Mouse (Mus musculus): ENCODE measurements around the gene Sucla2.
"Not testable (repeated sequence)": the region's sequence is repeated elsewhere in the genome, so short reads cannot be mapped to it uniquely, and the experiment has no call there.

Sucla2 gene

GRCm38 (mm10) chr14:73508630-73509395 is 16.3 kb upstream of the Sucla2 start:
- in situ Hi-C loops (cut with MboI; ENCODE audit: low sequenced_read_pairs): no loop called here

DNA sequence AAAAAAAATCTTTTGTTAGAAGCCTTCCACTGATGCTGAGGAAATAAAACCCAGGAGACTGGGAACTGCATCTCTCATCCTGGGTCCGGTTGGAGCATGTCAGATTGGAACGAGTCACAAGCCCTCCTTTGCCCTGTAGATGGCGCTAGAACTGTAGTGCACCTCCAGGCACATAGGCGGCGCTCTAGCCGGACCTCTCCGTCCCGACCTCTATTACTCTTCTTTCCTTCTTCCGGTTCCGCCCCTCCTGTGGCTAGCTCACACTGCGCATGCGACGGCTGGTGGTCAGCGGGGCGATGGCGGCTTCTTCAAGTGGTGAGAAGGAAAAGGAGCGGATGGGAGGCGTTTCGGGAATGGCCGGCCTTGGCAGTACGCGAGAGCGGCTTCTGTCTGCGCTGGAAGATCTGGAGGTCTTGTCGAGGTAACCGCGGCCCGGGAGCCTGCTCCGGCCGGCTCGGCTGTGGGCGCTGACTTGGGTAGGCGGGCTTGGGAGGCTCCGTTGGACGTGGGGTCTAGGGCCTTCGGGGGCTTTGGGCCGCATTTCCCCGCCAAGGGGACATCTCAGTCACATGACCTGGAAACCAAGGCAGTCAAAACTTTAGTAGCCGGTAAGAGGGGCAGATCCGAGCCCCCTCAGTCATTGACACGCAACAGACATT is 15.2 kb upstream of the Sucla2 start, which contains the start of gene Med4:
Med4 (plus strand) TSS at position 261 of the 659 bp plus-strand sequence.
- in situ Hi-C loops (cut with MboI; ENCODE audit: low sequenced_read_pairs): no loop called here

DNA sequence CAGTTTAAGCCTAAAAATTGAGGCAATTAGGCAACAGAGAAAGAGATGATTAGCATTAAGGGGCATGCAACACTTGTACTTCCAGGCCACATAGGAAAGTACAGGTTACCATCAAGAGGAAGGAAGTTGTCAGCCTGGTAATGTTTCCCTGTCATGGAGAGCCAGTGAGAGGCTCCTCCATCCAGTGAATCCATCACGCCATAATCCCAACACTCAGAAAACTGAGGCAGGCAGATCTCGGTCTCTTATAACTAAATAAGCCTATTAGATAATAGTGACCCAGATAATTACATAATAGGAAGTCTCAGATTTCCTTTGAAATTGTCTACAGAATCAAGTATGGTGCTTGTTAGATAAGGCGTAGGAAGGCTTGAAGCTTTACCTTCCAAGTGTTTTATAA is 983 bp upstream of the Sucla2 start:
- in situ Hi-C loops (cut with MboI; ENCODE audit: low sequenced_read_pairs): no loop called here

GRCm38 (mm10) chr14:73528661-73529060 is 3.5 kb downstream of the Sucla2 start:
- in situ Hi-C loops (cut with MboI; ENCODE audit: low sequenced_read_pairs): not testable (repeated sequence)

DNA sequence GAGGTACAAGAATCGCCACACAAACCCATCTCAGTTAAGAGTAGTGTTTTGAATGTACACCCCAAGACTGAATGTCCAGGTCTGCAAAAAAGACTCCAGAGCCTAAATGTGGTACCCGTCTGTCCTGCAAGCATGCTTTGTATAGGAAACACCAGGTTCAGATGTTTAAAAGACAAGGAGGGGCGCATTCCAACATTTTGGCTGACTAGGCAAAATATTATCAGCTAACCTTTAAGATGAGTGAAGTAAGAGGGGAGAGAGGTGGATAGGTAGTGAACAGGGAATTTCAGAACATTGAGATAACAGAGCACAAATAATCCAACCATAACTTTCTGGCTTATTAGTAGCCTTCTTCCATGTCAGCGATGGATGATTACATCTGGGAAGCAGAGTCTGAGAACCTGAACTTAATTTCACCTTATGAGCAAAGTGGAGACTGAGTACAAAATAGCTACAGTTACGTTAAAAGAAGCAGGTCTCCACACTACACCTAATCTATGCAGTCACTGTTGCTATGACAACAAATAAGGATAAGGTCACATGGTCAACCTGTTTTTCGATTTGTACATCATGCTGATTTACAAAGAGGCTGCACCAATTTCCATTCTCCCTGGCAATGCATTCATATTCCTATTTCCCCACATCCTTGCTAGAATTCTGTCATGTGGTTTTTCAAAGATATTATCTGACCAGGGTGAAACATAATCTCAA is 8.8 kb downstream of the Sucla2 start:
- in situ Hi-C loops (cut with MboI; ENCODE audit: low sequenced_read_pairs): no loop called here

DNA sequence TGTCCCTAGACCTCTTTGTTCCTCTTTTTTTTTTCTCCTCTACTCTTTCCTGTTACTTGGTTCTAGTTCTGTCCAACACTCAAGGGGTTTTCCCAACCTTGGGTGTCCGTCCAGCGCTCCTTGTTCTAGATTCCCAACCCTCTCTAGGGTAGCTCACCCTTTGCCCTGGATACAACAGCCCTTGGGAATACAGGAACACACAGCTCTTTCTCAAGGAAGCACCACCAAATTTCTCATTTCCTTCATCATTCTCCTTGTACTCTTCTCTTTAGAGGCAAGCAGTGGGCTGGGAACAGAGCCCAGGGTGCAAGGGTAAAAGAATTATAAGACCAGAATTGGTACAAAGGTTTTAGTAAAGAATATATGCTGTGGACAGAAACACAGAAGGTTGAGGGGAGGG is 10.5 kb downstream of the Sucla2 start:
- in situ Hi-C loops (cut with MboI; ENCODE audit: low sequenced_read_pairs): no loop called here

- in situ Hi-C loops (cut with MboI; ENCODE audit: low sequenced_read_pairs): no loop called here
These were observed 18.7 kb downstream of the Sucla2 start for GRCm38 (mm10) chr14:73543781-73544180.

- in situ Hi-C loops (cut with MboI; ENCODE audit: low sequenced_read_pairs): no loop called here
These were observed 21.9 kb downstream of the Sucla2 start for GRCm38 (mm10) chr14:73547034-73547433.

DNA sequence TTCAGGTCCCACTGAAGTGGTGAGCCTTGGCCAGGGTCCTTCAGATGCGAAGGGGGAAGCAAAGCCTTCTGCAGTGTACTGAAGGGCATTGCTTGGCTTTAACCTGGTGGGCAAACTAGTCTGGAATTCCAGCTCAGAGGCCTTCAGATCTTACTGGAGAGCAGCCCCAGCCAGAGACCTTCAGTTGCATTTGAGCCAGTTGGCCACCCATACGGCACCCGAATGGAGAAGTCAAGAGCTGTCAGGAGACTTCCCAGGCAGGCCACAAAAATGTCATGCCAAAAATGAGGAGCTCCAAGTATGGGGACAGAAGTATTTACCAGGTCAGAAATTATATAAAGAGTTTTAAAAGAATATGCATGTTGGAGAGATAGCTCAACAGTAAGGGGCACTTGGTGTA is 22.9 kb downstream of the Sucla2 start, which contains the start of gene Nudt15:
Nudt15 (minus strand) TSS at position 192 of the 400 bp plus-strand sequence.
- in situ Hi-C loops (cut with MboI; ENCODE audit: low sequenced_read_pairs): no loop called here

GRCm38 (mm10) chr14:73550291-73550690 is 25.2 kb downstream of the Sucla2 start:
- in situ Hi-C loops (cut with MboI; ENCODE audit: low sequenced_read_pairs): no loop called here

DNA sequence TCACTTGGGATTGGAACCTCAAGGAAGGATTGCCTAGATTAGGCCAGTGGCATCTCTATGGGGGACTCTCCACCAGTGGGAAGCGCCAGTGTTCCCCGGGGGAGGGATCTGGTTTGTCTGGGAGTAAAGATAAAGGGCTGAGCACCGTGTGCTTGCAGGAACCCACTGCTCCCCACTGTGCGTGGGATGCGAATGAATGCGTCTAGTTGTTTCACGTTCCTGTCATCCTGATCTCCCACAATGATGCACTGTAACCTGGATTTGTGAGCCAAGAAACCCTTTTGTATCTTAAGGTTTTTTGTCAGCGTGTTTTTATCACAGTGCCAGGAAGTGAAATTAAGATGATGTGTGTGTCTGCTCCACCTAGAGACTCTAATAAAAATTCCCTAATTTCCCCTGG is 25.6 kb downstream of the Sucla2 start:
- in situ Hi-C loops (cut with MboI; ENCODE audit: low sequenced_read_pairs): no loop called here

DNA sequence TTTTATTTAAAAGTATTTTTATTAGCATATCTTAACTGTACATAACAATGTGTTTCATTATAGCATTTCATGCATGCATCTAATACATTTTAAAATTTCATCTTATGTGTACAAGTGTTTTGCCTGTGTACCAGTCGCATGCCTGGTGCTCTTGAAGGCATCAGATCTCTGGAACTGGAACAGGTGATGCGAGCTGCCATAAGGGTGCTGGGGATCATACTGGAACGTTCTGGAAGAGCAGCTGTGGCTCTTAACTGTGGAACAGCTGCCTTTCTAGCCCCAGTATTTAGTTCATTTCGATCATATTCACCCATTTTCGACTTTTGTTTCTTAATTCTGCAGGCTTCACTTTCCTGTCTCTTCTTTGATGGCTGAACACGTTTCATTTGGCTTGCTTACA is 26.0 kb downstream of the Sucla2 start:
- in situ Hi-C loops (cut with MboI; ENCODE audit: low sequenced_read_pairs): no loop called here

DNA sequence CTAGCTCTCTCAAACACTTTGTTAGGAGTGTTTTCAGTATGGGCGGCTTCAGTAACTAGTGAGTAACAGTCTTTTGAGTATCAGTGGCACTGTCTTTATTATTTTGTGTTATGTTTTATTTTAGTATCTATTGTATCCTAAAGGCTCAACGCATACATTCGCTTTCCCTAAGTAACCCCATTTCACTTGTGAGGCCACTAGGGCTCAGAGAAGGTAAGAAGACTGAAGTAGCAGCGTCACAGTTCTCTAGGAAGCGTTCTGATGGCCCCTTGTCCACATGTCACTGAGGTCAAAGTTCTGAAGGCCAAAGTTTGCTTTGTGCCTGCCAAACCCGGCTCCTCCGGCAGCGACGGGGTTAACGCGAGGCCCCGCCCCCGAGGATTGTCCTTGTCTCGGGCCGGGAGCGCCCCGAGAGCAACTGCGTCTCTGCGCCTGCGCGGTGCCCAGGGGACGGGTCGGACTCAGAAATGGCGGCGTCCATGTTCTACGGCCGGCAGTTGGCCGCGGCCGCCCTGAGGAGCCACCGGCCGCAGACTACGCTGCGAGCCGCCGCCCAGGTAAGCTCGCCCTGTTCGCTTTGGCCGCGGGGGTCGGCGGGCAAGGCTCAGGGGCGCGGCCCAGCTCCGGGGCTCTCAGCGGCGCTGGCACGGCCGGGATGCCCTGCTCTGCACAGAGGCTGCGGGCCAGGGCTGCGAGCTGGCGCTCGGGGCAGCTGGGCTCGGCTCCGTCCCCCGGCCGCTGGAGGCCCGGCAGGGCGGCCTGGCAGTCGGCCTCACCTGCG is 27.4 kb downstream of the Sucla2 start:
- in situ Hi-C loops (cut with MboI; ENCODE audit: low sequenced_read_pairs): no loop called here

- in situ Hi-C loops (cut with MboI; ENCODE audit: low sequenced_read_pairs): no loop called here
These were observed 28.1 kb downstream of the Sucla2 start for GRCm38 (mm10) chr14:73553122-73553696.

DNA sequence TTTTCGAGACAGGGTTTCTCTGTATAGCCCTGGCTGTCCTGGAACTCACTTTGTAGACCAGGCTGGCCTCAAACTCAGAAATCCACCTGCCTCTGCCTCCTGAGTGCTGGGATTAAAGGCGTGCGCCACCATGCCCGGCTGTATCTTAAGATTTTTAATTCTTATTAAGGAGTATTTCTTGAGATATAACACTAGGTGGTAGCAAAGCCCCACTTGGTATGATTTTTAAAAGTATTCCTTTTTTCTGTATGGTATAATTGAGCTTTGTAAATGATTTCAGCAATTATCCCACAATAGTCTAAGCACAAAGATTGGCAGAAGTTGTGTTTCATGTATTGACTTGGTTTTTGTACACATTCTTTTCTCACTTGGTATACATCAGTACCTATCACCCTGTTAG is 44.7 kb downstream of the Sucla2 start:
- in situ Hi-C loops (cut with MboI; ENCODE audit: low sequenced_read_pairs): not testable (repeated sequence)

- in situ Hi-C loops (cut with MboI; ENCODE audit: low sequenced_read_pairs): no loop called here
These were observed 46.0 kb downstream of the Sucla2 start for GRCm38 (mm10) chr14:73571143-73571542.

DNA sequence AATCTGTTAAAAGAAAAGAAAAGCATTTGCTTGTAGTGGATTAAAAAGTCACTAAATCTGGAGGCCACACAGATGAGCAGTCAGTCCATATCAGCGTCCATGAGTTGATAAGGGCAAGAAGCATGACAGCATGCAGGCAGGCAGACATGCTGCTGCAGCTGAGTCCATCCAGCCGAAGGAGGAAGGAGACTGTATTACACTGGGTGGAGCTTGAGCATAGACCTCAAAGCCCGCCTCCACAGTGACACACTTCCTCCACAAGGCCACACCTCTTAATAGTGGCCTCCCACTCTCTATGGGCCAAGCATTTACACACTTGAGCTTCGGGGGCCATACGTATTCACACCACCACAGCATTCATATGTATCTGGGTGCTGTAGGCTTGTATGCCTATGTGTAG is 48.9 kb downstream of the Sucla2 start:
- in situ Hi-C loops (cut with MboI; ENCODE audit: low sequenced_read_pairs): no loop called here

GRCm38 (mm10) chr14:73576336-73576735 is 51.2 kb downstream of the Sucla2 start:
- in situ Hi-C loops (cut with MboI; ENCODE audit: low sequenced_read_pairs): no loop called here

DNA sequence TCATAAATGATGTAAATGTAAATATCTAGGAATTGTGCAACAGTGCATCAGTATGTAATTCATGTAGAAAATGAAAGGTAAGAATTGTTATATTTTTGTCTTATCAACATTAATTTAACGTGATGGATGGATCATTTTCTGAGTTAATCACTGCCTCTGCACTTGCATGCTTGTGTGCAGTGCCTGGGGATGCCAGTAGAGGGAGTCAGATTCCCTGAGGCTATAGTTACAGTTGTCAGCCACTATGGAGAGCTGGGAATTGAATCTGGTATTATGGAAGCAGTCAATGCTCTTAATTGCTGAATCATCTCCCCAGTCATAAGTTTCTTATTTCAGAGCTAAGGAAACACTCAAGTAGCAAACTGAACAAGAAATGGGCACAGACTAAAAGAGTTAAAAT is 63.0 kb downstream of the Sucla2 start:
- in situ Hi-C loops (cut with MboI; ENCODE audit: low sequenced_read_pairs): no loop called here

GRCm38 (mm10) chr14:73592166-73592565 is 67.0 kb downstream of the Sucla2 start:
- in situ Hi-C loops (cut with MboI; ENCODE audit: low sequenced_read_pairs): no loop called here

DNA sequence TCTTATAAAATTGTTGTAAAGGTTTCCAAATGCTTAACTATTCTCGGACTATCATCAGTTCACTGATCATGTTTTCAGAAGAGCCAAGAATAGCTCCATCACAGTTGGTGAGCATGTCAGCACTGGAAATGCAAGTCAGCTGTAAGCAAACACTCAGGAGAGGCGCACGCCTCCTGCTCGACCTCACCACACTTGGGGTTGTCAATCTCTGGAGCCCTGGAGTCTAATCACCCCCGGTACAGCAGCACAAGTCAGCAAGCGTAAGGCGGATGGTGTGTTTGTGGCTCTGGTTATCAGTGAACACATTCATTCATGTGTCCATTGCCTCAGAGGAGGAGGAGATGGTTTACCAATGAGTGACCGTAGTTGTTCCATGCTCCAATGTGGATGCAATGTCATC is 74.6 kb downstream of the Sucla2 start:
- in situ Hi-C loops (cut with MboI; ENCODE audit: low sequenced_read_pairs): no loop called here

Measured in CH12F3 (cell line).